Mouse (Mus musculus) liver, embryonic 16.5 days (tissue): Measurements from ENCODE around the gene Gm8947. TPM values are rescaled to one million over a fixed set of nuclear protein-coding genes. Genes with fewer than 3 reads are reported as not detected.
A peak's percentile ranks its signal among the peaks of the same experiment; 100 is the strongest.

Source experiments
- ATAC-seq: fragments of 200-750 bp; cut with Nextera tagmentation; 2 replicates; pipeline ENCODE4 v1.8.0; 2017; ENCODE audit warnings: low read depth, mild to moderate bottlenecking, moderate number of reproducible peaks, moderate library complexity
- H3K27ac ChIP-seq: fragments of 300-500 bp; sonication (generic); 2 replicates; pipeline ENCODE4 v1.5.1; 2014; ENCODE audit warnings: mild to moderate bottlenecking, low read length
- H3K27me3 ChIP-seq: fragments of 300-500 bp; sonication (generic); 2 replicates; pipeline ENCODE4 v1.6.1; 2014; ENCODE audit warnings: low read depth, low read length, mixed read lengths; ENCODE audit not compliant: control insufficient read depth, insufficient read depth
- H3K36me3 ChIP-seq: fragments of 300-500 bp; sonication (generic); 2 replicates; pipeline ENCODE4 v1.6.1; 2014; ENCODE audit warnings: mild to moderate bottlenecking; ENCODE audit not compliant: control insufficient read depth, insufficient read depth
- H3K4me1 ChIP-seq: fragments of 300-500 bp; sonication (generic); 2 replicates; pipeline ENCODE4 v1.6.1; 2014; ENCODE audit warnings: low read depth, low read length, mixed read lengths; ENCODE audit not compliant: control insufficient read depth
- H3K4me2 ChIP-seq: fragments of 300-500 bp; sonication (generic); 2 replicates; pipeline ENCODE4 v1.6.1; 2014; ENCODE audit warnings: low read depth, low read length, mixed read lengths
- H3K4me3 ChIP-seq: fragments of 300-500 bp; sonication (generic); 2 replicates; pipeline ENCODE4 v1.5.1; 2014; ENCODE audit warnings: low read depth, mild to moderate bottlenecking, low read length
- H3K9ac ChIP-seq: fragments of 300-500 bp; sonication (generic); 2 replicates; pipeline ENCODE4 v1.6.1; 2014; ENCODE audit warnings: low read depth, low read length
- H3K9me3 ChIP-seq: fragments of 300-500 bp; sonication (generic); replicated peaks from 2 replicates; pipeline ENCODE4 v1.6.1; 2016; ENCODE audit warnings: low read length; ENCODE audit not compliant: control insufficient read depth
- WGBS: fragments of 180-500 bp; shearing (Covaris S2); extraction: QIAGEN DNeasy Blood & Tissue Kit; methylation state at CpG from one replicate; pipeline ENCODE4 v1.1.7; 2014; ENCODE audit not compliant: insufficient replicate concordance; 5-methylcytosine and 5-hydroxymethylcytosine counted together
- polyA plus RNA-seq: library from polyadenylated mRNA; unstranded; fragments of >200 nt; fragmentation: Nextera tagmentation; extraction: Ambion mirVana; gene quantifications from 2 replicates; pipeline ENCODE4 v1.2.1, GENCODE M21; 2015

Gene Gm8947
- polyA plus RNA-seq, 1 experiment from 2014 or later: 1.3 TPM

DNA sequence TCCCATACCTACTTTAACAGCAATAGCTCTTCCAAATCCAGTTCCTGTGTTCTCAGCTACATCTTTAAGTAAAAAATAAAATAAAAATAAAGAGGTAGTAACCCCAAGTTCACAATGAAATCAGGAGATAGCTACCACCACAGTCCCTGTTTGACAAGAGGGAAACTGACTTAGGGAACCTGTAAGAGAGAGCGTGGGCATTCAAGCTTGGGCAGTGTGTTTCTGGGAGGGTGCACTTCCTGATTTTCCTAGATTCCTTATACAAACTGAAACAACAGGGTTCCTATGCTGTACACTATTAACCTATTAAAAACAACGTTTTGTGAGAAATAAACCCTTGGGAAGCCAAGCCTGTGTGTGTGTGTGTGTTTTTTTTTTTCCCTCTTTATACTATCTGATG, 22.7 kb downstream of the Gm8947 start:
- H3K9ac ChIP-seq: no peak overlapping the region
- no peaks in the 10 kb centered on the region for H3K36me3 ChIP-seq
- no peak overlapping the region for H3K4me2 ChIP-seq
- H3K4me1 ChIP-seq: peaks cover 5% of the 10 kb centered on the region; the same call in 1 of the 2 replicates
- no peak overlapping the region for H3K27ac ChIP-seq
- no peaks in the 10 kb centered on the region for H3K27me3 ChIP-seq
- H3K4me3 ChIP-seq: no peak overlapping the region
- no peaks in the 10 kb centered on the region for H3K9me3 ChIP-seq
- ATAC-seq: no peak
- 43% methylated on average over 2 of the region's 2 CpGs for whole genome bisulfite sequencing

GRCm38 (mm10) chr1:151215985-151216384, 23.8 kb downstream of the Gm8947 start:
- Histone ChIP-seq H3K9ac (no peak overlapping the region), H3K4me3 (no peak overlapping the region), H3K4me1 (peaks cover 5% of the 10 kb centered on the region; the same call in 1 of the 2 replicates), H3K27me3 (no peaks in the 10 kb centered on the region), H3K4me2 (no peak overlapping the region), H3K9me3 (no peaks in the 10 kb centered on the region), H3K36me3 (no peaks in the 10 kb centered on the region), H3K27ac (peak overlapping the region; percentile 63)
- ATAC-seq: no peak
- WGBS: 21% methylated on average over 1 of the region's 1 CpGs

GRCm38 (mm10) chr1:151216417-151216816, 24.2 kb downstream of the Gm8947 start:
- Histone ChIP-seq H3K4me3 (no peak overlapping the region), H3K4me2 (no peak overlapping the region), H3K9me3 (no peaks in the 10 kb centered on the region), H3K36me3 (no peaks in the 10 kb centered on the region), H3K27ac (peak overlapping the region; percentile 63), H3K4me1 (peaks cover 5% of the 10 kb centered on the region; the same call in 1 of the 2 replicates), H3K9ac (no peak overlapping the region), H3K27me3 (no peaks in the 10 kb centered on the region)
- ATAC-seq: peak; percentile 72
- WGBS: 22% methylated on average over 3 of the region's 3 CpGs

DNA sequence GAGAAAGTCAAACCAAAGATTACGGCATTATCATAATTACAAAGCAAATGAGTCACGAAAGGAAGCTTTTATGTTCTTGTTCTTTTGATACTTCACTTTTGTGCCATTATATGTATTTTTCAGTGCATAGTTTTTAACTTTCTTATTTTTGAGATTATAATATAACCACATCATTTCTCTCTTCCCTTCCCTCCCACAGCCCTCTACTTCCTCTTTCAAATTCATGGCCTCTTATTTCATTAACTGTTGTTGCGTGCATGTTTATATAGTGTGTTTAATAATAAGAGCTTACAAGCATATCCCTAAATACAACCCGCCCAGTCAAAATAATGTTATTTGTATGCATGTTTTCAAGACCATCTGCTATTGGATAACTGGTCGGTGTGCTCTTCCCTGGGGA, 26.9 kb downstream of the Gm8947 start:
- WGBS: 79% methylated on average over 5 of the region's 5 CpGs
- no peaks in the 10 kb centered on the region for H3K9me3 ChIP-seq
- no peak overlapping the region for H3K4me2 ChIP-seq
- H3K4me3 ChIP-seq: no peak overlapping the region
- no peak for ATAC-seq
- peaks cover 5% of the 10 kb centered on the region; the same call in 1 of the 2 replicates for H3K4me1 ChIP-seq
- no peaks in the 10 kb centered on the region for H3K27me3 ChIP-seq
- no peak overlapping the region for H3K27ac ChIP-seq
- H3K36me3 ChIP-seq: no peaks in the 10 kb centered on the region
- H3K9ac ChIP-seq: no peak overlapping the region

- Histone ChIP-seq H3K4me3 (no peak overlapping the region), H3K36me3 (no peaks in the 10 kb centered on the region), H3K4me2 (no peak overlapping the region), H3K27me3 (no peaks in the 10 kb centered on the region), H3K9ac (no peak overlapping the region), H3K4me1 (peaks cover 5% of the 10 kb centered on the region; the same call in 1 of the 2 replicates), H3K9me3 (no peaks in the 10 kb centered on the region), H3K27ac (no peak overlapping the region)
- 62% methylated on average over 7 of the region's 7 CpGs for WGBS
- ATAC-seq: no peak
Measured at GRCm38 (mm10) chr1:151220098-151220497, 27.9 kb downstream of the Gm8947 start.

GRCm38 (mm10) chr1:151222561-151223267, 30.5 kb downstream of the Gm8947 start:
- no peak for ATAC-seq

DNA sequence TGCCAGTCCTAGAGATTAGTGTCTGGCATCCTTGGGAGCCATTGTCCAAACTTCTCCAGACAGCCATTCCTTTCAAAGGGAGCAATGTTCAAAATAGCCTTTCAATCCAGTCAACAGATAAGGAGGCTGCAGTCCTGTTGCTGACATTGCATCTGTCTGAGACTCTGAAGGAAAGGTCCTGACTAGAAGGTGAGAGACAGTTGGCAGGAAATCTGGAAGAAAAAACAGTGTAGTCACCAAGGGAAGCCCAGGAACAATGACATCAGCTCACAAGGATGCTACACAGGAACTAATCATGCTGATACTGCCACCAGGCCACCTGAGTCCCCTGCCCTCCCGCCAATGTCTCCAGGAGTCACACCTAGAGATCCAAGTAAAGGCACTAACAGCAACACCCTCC, 31.2 kb downstream of the Gm8947 start:
- no peak overlapping the region for H3K4me3 ChIP-seq
- ATAC-seq: no peak
- WGBS: 59% methylated on average over 1 of the region's 1 CpGs

More at GRCm38 (mm10) chr1:151222561-151223267, 30.5 kb downstream of the Gm8947 start:
- WGBS: 64% methylated on average over 10 of the region's 10 CpGs
- no peaks in the 10 kb centered on the region for H3K27me3 ChIP-seq
- no peaks in the 10 kb centered on the region for H3K9me3 ChIP-seq
- no peaks in the 10 kb centered on the region for H3K36me3 ChIP-seq
- no peak overlapping the region for H3K9ac ChIP-seq
- H3K4me3 ChIP-seq: no peak overlapping the region
- no peaks in the 10 kb centered on the region for H3K4me1 ChIP-seq
- H3K27ac ChIP-seq: no peak overlapping the region
- no peak overlapping the region for H3K4me2 ChIP-seq

DNA sequence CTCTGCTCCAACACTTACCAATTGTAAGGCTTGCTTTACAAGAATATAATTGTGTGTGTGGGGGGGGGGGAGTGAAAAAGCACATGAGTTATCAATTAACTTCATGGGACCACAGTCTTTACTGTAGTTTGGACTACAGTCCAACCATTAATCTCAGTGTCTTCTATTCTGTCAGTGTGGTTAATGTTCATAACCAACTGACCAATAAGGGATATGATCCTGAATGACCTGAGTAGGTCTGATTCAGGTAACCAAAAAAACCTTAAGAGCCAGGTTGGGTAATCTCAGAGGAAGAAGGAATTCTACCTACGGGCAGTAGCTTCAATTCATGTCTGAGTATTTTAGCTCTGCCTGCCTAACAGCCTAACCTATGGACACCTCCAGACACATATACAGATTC, 32.4 kb downstream of the Gm8947 start:
- Histone ChIP-seq H3K36me3 (no peaks in the 10 kb centered on the region), H3K27me3 (no peaks in the 10 kb centered on the region), H3K4me1 (no peaks in the 10 kb centered on the region), H3K9ac (no peak overlapping the region), H3K4me3 (no peak overlapping the region), H3K27ac (no peak overlapping the region), H3K4me2 (no peak overlapping the region), H3K9me3 (no peaks in the 10 kb centered on the region)
- 67% methylated on average over 1 of the region's 1 CpGs for WGBS
- ATAC-seq: no peak

More for the DNA sequence above, 31.2 kb downstream of the Gm8947 start:
- no peaks in the 10 kb centered on the region for H3K4me1 ChIP-seq
- no peaks in the 10 kb centered on the region for H3K36me3 ChIP-seq
- H3K4me2 ChIP-seq: no peak overlapping the region
- no peaks in the 10 kb centered on the region for H3K9me3 ChIP-seq
- H3K27ac ChIP-seq: no peak overlapping the region
- H3K27me3 ChIP-seq: no peaks in the 10 kb centered on the region
- H3K9ac ChIP-seq: no peak overlapping the region

GRCm38 (mm10) chr1:151227506-151227905, 35.3 kb downstream of the Gm8947 start:
- Histone ChIP-seq H3K9me3 (no peaks in the 10 kb centered on the region), H3K4me3 (no peak overlapping the region), H3K36me3 (no peaks in the 10 kb centered on the region), H3K27ac (no peak overlapping the region), H3K9ac (no peak overlapping the region), H3K4me2 (no peak overlapping the region), H3K27me3 (no peaks in the 10 kb centered on the region), H3K4me1 (no peaks in the 10 kb centered on the region)
- 64% methylated on average over 8 of the region's 8 CpGs for WGBS
- no peak for ATAC-seq
